Mouse (Mus musculus) gonadal fat pad, adult 2 months (tissue): ENCODE measurements at regions not wholly inside any gene's neighbourhood (a gene's known extent, or its start where the extent isn't known, plus 50 kb on each side); places are given as distances from the start of the nearest gene placed in this dataset.
"Not testable (repeated sequence)": the region's sequence is repeated elsewhere in the genome, so short reads cannot be mapped to it uniquely, and the experiment has no call there.

Experiments
- DNase-seq: peaks from one replicate; pipeline ENCODE4 v3.0.0-alpha.2; 2012; ENCODE audit warnings: low read depth

- no peak for DNase-seq
Observed at GRCm38 (mm10) chr6:89140469-89140868, 222.0 kb downstream of the Plxna1 start.

- no peak for DNase-seq
Observed at GRCm38 (mm10) chr6:89153027-89153662, 209.3 kb downstream of the Plxna1 start.

- DNase-seq = no peak
Observed at GRCm38 (mm10) chr6:89157501-89157900, 204.9 kb downstream of the Plxna1 start.

GRCm38 (mm10) chr6:89160051-89160450, 202.4 kb downstream of the Plxna1 start:
- DNase-seq = no peak

- no peak for DNase-seq
Observed at GRCm38 (mm10) chr6:89161746-89162145, 200.7 kb downstream of the Plxna1 start.

GRCm38 (mm10) chr6:89169520-89169919, 192.9 kb downstream of the Plxna1 start:
- DNase-seq = peak; percentile 17

- DNase-seq = not testable (repeated sequence)
Observed at GRCm38 (mm10) chr6:89184920-89185319, 177.5 kb downstream of the Plxna1 start.

GRCm38 (mm10) chr6:89200514-89201284, 161.7 kb downstream of the Plxna1 start:
- DNase-seq = not testable (repeated sequence)

GRCm38 (mm10) chr6:89215021-89215420, 147.4 kb downstream of the Plxna1 start:
- no peak for DNase-seq

GRCm38 (mm10) chr6:89235416-89236075, 126.9 kb downstream of the Plxna1 start:
- no peak for DNase-seq

- no peak for DNase-seq
Observed at GRCm38 (mm10) chr6:89236226-89236625, 126.2 kb downstream of the Plxna1 start.

- DNase-seq = no peak
Observed at GRCm38 (mm10) chr6:89236892-89237646, 125.4 kb downstream of the Plxna1 start.

GRCm38 (mm10) chr6:89238871-89239270, 123.5 kb downstream of the Plxna1 start:
- no peak for DNase-seq

GRCm38 (mm10) chr6:89239511-89239910, 122.9 kb downstream of the Plxna1 start:
- no peak for DNase-seq

GRCm38 (mm10) chr6:89240168-89240705, 122.2 kb downstream of the Plxna1 start:
- no peak for DNase-seq

GRCm38 (mm10) chr6:89242371-89243288, 119.8 kb downstream of the Plxna1 start:
- DNase-seq = no peak

GRCm38 (mm10) chr6:89245506-89245905, 116.9 kb downstream of the Plxna1 start:
- DNase-seq = no peak

- no peak for DNase-seq
Observed at GRCm38 (mm10) chr6:89246261-89246660, 116.2 kb downstream of the Plxna1 start.

- DNase-seq = no peak
Observed at GRCm38 (mm10) chr6:89248574-89248973, 113.8 kb downstream of the Plxna1 start.

- no peak for DNase-seq
Observed at GRCm38 (mm10) chr6:89249303-89249702, 113.1 kb downstream of the Plxna1 start.

- DNase-seq = no peak
Observed at GRCm38 (mm10) chr6:89251641-89252040, 110.8 kb downstream of the Plxna1 start.
